Mouse (Mus musculus): ENCODE measurements around the gene Polrmt. TPM values are rescaled to one million over a fixed set of nuclear protein-coding genes. Genes with fewer than 3 reads are reported as not detected.

The Polrmt gene
- total and polyA plus RNA-seq, 3 experiments, result 13.5 to 50.5 (median 49.0) TPM

GRCm38 (mm10) chr10:79686691-79687090 lies 59.7 kb downstream of the Polrmt start:
- peaks cover 31% of the 10 kb centered on the region for H3K79me2 ChIP-seq (replicated peaks; ENCODE audit: control insufficient read depth, extremely low read depth, insufficient read depth, poor library complexity, severe bottlenecking)
- H3K9me3 ChIP-seq (replicated peaks; ENCODE audit: low read length), result no peaks in the 10 kb centered on the region
- no peak overlapping the region for H3K4me3 ChIP-seq (replicated peaks in 1 of 3; ENCODE audit: low read depth in 2 of 3, low read length in 2 of 3, poor library complexity in 1 of 3)
- H3K27ac ChIP-seq (ENCODE audit: insufficient read depth, low read depth), result no peak overlapping the region
- in situ Hi-C loops (cut with MboI; ENCODE audit: low pct_ligation_motif_present, low pct_unique_long_range_greater_than_20kb, low sequenced_read_pairs), result no loop called here
- TF ChIP-seq ZMIZ1 (IDR thresholded peaks at IDR 0.05; ENCODE audit: low read depth, low read length), result no peak
- no peak for TF ChIP-seq TCF12 (IDR thresholded peaks at IDR 0.05; ENCODE audit: low read depth, low read length)
- no peak for TF ChIP-seq GABPA (IDR thresholded peaks at IDR 0.05; ENCODE audit: insufficient replicate concordance, low read depth, low read length)
- no peak for TF ChIP-seq JUN (IDR thresholded peaks at IDR 0.05; ENCODE audit: insufficient read depth, low read depth, low read length)
- TF ChIP-seq SMC3 (IDR thresholded peaks at IDR 0.05; ENCODE audit: low read depth, low read length), result no peak
- no peak for TF ChIP-seq MAX (IDR thresholded peaks at IDR 0.05; ENCODE audit: low read length)
- TF ChIP-seq UBTF (IDR thresholded peaks at IDR 0.05; ENCODE audit: low read depth, low read length), result no peak
- TF ChIP-seq POLR2A (IDR thresholded peaks at IDR 0.05; ENCODE audit: low read depth, low read length), result no peak
- TF ChIP-seq MYC (IDR thresholded peaks at IDR 0.05; ENCODE audit: low read depth, low read length), result no peak
- TF ChIP-seq TBP (conservative IDR thresholded peaks at IDR 0.05; ENCODE audit: low read depth, low read length), result no peak
- no peak for TF ChIP-seq RAD21 (IDR thresholded peaks at IDR 0.05; ENCODE audit: low read depth, low read length)
- dilution Hi-C loops (cut with MboI; ENCODE audit: extremely low pct_ligation_motif_present, extremely low pct_unique_long_range_greater_than_20kb, low sequenced_read_pairs), result no loop called here
- no peak for DNase-seq (ENCODE audit: extremely low read depth)
- H3K4me1 ChIP-seq (ENCODE audit: control insufficient read depth in 1 of 2, insufficient read depth in 2 of 2), result peaks cover 15 to 32% of the 10 kb centered on the region in 2 experiments
- H3K36me3 ChIP-seq (replicated peaks in 1 of 2; ENCODE audit: control insufficient read depth in 1 of 2, insufficient read depth in 1 of 2, low read length in 1 of 2), result peaks cover 47 to 64% of the 10 kb centered on the region in 2 experiments
- H3K27me3 ChIP-seq (replicated peaks), result no peaks in the 10 kb centered on the region
- no peak overlapping the region for H3K4me2 ChIP-seq (ENCODE audit: insufficient read depth, low read depth, poor library complexity, severe bottlenecking)
- no peak overlapping the region for H3K9ac ChIP-seq (ENCODE audit: insufficient read depth, low read depth)

- peaks cover 31% of the 10 kb centered on the region for H3K79me2 ChIP-seq (replicated peaks; ENCODE audit: control insufficient read depth, extremely low read depth, insufficient read depth, poor library complexity, severe bottlenecking)
- no peak for TF ChIP-seq SIN3A (IDR thresholded peaks at IDR 0.05; ENCODE audit: low read length)
- TF ChIP-seq JUND (conservative IDR thresholded peaks at IDR 0.05; ENCODE audit: low read depth, low read length), result no peak
- no peak for TF ChIP-seq MYC (IDR thresholded peaks at IDR 0.05; ENCODE audit: low read depth, low read length)
- no peak for TF ChIP-seq TBP (conservative IDR thresholded peaks at IDR 0.05; ENCODE audit: low read depth, low read length)
- TF ChIP-seq EP300 (IDR thresholded peaks at IDR 0.05; ENCODE audit: low read length), result no peak
- no peak for TF ChIP-seq MEF2A (IDR thresholded peaks at IDR 0.05; ENCODE audit: borderline replicate concordance, low read depth, low read length)
- no peak for TF ChIP-seq USF1 (IDR thresholded peaks at IDR 0.05; ENCODE audit: low read depth, low read length)
- TF ChIP-seq UBTF (IDR thresholded peaks at IDR 0.05; ENCODE audit: low read depth, low read length), result no peak
- TF ChIP-seq NRF1 (IDR thresholded peaks at IDR 0.05; ENCODE audit: low read depth, low read length), result no peak
- no peak for TF ChIP-seq ZMIZ1 (IDR thresholded peaks at IDR 0.05; ENCODE audit: low read depth, low read length)
- no peak for TF ChIP-seq SMC3 (IDR thresholded peaks at IDR 0.05; ENCODE audit: low read depth, low read length)
- no peak for TF ChIP-seq CHD2 (IDR thresholded peaks at IDR 0.05; ENCODE audit: low read length)
- no peak for TF ChIP-seq IRF4 (IDR thresholded peaks at IDR 0.05; ENCODE audit: low read depth, low read length)
- H3K4me1 ChIP-seq (ENCODE audit: control insufficient read depth in 1 of 2, insufficient read depth in 2 of 2), result peaks cover 15 to 34% of the 10 kb centered on the region in 2 experiments
- no peaks in the 10 kb centered on the region for H3K27me3 ChIP-seq (replicated peaks)
- dilution Hi-C loops (cut with MboI; ENCODE audit: extremely low pct_ligation_motif_present, extremely low pct_unique_long_range_greater_than_20kb, low sequenced_read_pairs), result no loop called here
- H3K4me2 ChIP-seq (ENCODE audit: insufficient read depth, low read depth, poor library complexity, severe bottlenecking), result no peak overlapping the region
- peaks cover 47 to 64% of the 10 kb centered on the region in 2 experiments for H3K36me3 ChIP-seq (replicated peaks in 1 of 2; ENCODE audit: control insufficient read depth in 1 of 2, insufficient read depth in 1 of 2, low read length in 1 of 2)
- in situ Hi-C loops (cut with MboI; ENCODE audit: low pct_ligation_motif_present, low pct_unique_long_range_greater_than_20kb, low sequenced_read_pairs), result no loop called here
- no peaks in the 10 kb centered on the region for H3K9me3 ChIP-seq (replicated peaks; ENCODE audit: low read length)
- H3K27ac ChIP-seq (ENCODE audit: insufficient read depth, low read depth), result no peak overlapping the region
- no peak overlapping the region for H3K9ac ChIP-seq (ENCODE audit: insufficient read depth, low read depth)
- no peak for DNase-seq (ENCODE audit: extremely low read depth)
- no peak overlapping the region for H3K4me3 ChIP-seq (replicated peaks in 1 of 3; ENCODE audit: low read depth in 2 of 3, low read length in 2 of 3, poor library complexity in 1 of 3)
Measured at GRCm38 (mm10) chr10:79686219-79686618, 60.2 kb downstream of the Polrmt start.

Other genes starting within 250 kb of the Polrmt start
Only the 20 nearest of the 33 such genes appear.
- 0.04 TPM in 1 of 2 replicates, not detected in the other for gene C2cd4c, start 132.6 kb downstream of the Polrmt start, total RNA-seq (2012; rRNA removed)
- gene C2cd4c, start 132.6 kb downstream of the Polrmt start, total RNA-seq (2014; rRNA removed), result not detected in 2 replicates
- gene C2cd4c, start 132.6 kb downstream of the Polrmt start, polyA plus RNA-seq (2012; ENCODE audit: insufficient read length, low read depth), result not detected in 2 replicates
- gene Shc2, start 108.7 kb downstream of the Polrmt start, total RNA-seq (2012; rRNA removed), result not detected in 2 replicates
- not detected in 2 replicates for gene Shc2, start 108.7 kb downstream of the Polrmt start, total RNA-seq (2014; rRNA removed)
- gene Shc2, start 108.7 kb downstream of the Polrmt start, polyA plus RNA-seq (2012; ENCODE audit: insufficient read length, low read depth), result not detected in 2 replicates
- gene Odf3l2, start 100.8 kb downstream of the Polrmt start, total RNA-seq (2012; rRNA removed), result not detected in 2 replicates
- not detected in 2 replicates for gene Odf3l2, start 100.8 kb downstream of the Polrmt start, total RNA-seq (2014; rRNA removed)
- not detected in 2 replicates for gene Odf3l2, start 100.8 kb downstream of the Polrmt start, polyA plus RNA-seq (2012; ENCODE audit: insufficient read length, low read depth)
- gene Madcam1, start 82.0 kb downstream of the Polrmt start, total RNA-seq (2012; rRNA removed), result 62.4 and 110 TPM in 2 replicates
- 55.4 and 61.9 TPM in 2 replicates for gene Madcam1, start 82.0 kb downstream of the Polrmt start, total RNA-seq (2014; rRNA removed)
- 167 and 171 TPM in 2 replicates for gene Madcam1, start 82.0 kb downstream of the Polrmt start, polyA plus RNA-seq (2012; ENCODE audit: insufficient read length, low read depth)
- 33.7 and 58.9 TPM in 2 replicates for gene Tpgs1, start 77.2 kb downstream of the Polrmt start, total RNA-seq (2012; rRNA removed)
- gene Tpgs1, start 77.2 kb downstream of the Polrmt start, total RNA-seq (2014; rRNA removed), result 34.4 and 42.8 TPM in 2 replicates
- 42.0 and 44.5 TPM in 2 replicates for gene Tpgs1, start 77.2 kb downstream of the Polrmt start, polyA plus RNA-seq (2012; ENCODE audit: insufficient read length, low read depth)
- gene Cdc34, start 64.4 kb downstream of the Polrmt start, total RNA-seq (2012; rRNA removed), result 335 and 348 TPM in 2 replicates
- gene Cdc34, start 64.4 kb downstream of the Polrmt start, total RNA-seq (2014; rRNA removed), result 323 and 331 TPM in 2 replicates
- 314 and 354 TPM in 2 replicates for gene Cdc34, start 64.4 kb downstream of the Polrmt start, polyA plus RNA-seq (2012; ENCODE audit: insufficient read length, low read depth)
- gene Gzmm, start 57.6 kb downstream of the Polrmt start, total RNA-seq (2012; rRNA removed), result 0.17 and 0.67 TPM in 2 replicates
- gene Gzmm, start 57.6 kb downstream of the Polrmt start, total RNA-seq (2014; rRNA removed), result 0.45 and 0.59 TPM in 2 replicates
- 0.30 and 0.73 TPM in 2 replicates for gene Gzmm, start 57.6 kb downstream of the Polrmt start, polyA plus RNA-seq (2012; ENCODE audit: insufficient read length, low read depth)
- gene Bsg, start 42.1 kb downstream of the Polrmt start, total RNA-seq (2012; rRNA removed), result 312 and 421 TPM in 2 replicates
- gene Bsg, start 42.1 kb downstream of the Polrmt start, total RNA-seq (2014; rRNA removed), result 617 and 710 TPM in 2 replicates
- 358 and 360 TPM in 2 replicates for gene Bsg, start 42.1 kb downstream of the Polrmt start, polyA plus RNA-seq (2012; ENCODE audit: insufficient read length, low read depth)
- gene Hcn2, start 29.9 kb downstream of the Polrmt start, total RNA-seq (2012; rRNA removed), result 1.8 and 2.2 TPM in 2 replicates
- gene Hcn2, start 29.9 kb downstream of the Polrmt start, total RNA-seq (2014; rRNA removed), result 0.21 and 0.23 TPM in 2 replicates
- gene Hcn2, start 29.9 kb downstream of the Polrmt start, polyA plus RNA-seq (2012; ENCODE audit: insufficient read length, low read depth), result 0.23 and 0.44 TPM in 2 replicates
- not detected in 2 replicates for gene Fgf22, start 8.5 kb upstream of the Polrmt start, total RNA-seq (2012; rRNA removed)
- not detected in 2 replicates for gene Fgf22, start 8.5 kb upstream of the Polrmt start, total RNA-seq (2014; rRNA removed)
- gene Fgf22, start 8.5 kb upstream of the Polrmt start, polyA plus RNA-seq (2012; ENCODE audit: insufficient read length, low read depth), result not detected in 2 replicates
- 67.9 and 74.8 TPM in 2 replicates for gene Rnf126, start 20.4 kb upstream of the Polrmt start, total RNA-seq (2012; rRNA removed)
- 28.9 and 32.4 TPM in 2 replicates for gene Rnf126, start 20.4 kb upstream of the Polrmt start, total RNA-seq (2014; rRNA removed)
- gene Rnf126, start 20.4 kb upstream of the Polrmt start, polyA plus RNA-seq (2012; ENCODE audit: insufficient read length, low read depth), result 90.7 and 112 TPM in 2 replicates
- gene Fstl3, start 30.7 kb upstream of the Polrmt start, total RNA-seq (2012; rRNA removed), result 0.25 TPM in 2 replicates
- not detected in 2 replicates for gene Fstl3, start 30.7 kb upstream of the Polrmt start, total RNA-seq (2014; rRNA removed)
- gene Fstl3, start 30.7 kb upstream of the Polrmt start, polyA plus RNA-seq (2012; ENCODE audit: insufficient read length, low read depth), result not detected in 2 replicates
- 0.08 and 0.21 TPM in 2 replicates for gene Prss57, start 44.4 kb upstream of the Polrmt start, total RNA-seq (2012; rRNA removed)
- not detected in 2 replicates for gene Prss57, start 44.4 kb upstream of the Polrmt start, total RNA-seq (2014; rRNA removed)
- gene Prss57, start 44.4 kb upstream of the Polrmt start, polyA plus RNA-seq (2012; ENCODE audit: insufficient read length, low read depth), result not detected in 2 replicates
- gene Palm, start 47.0 kb upstream of the Polrmt start, total RNA-seq (2012; rRNA removed), result 3.1 and 5.3 TPM in 2 replicates
- gene Palm, start 47.0 kb upstream of the Polrmt start, total RNA-seq (2014; rRNA removed), result 0.36 and 0.78 TPM in 2 replicates
- 1.5 and 2.5 TPM in 2 replicates for gene Palm, start 47.0 kb upstream of the Polrmt start, polyA plus RNA-seq (2012; ENCODE audit: insufficient read length, low read depth)
- gene Misp, start 74.4 kb upstream of the Polrmt start, total RNA-seq (2012; rRNA removed), result not detected in 2 replicates
- gene Misp, start 74.4 kb upstream of the Polrmt start, total RNA-seq (2014; rRNA removed), result not detected in 2 replicates
- gene Misp, start 74.4 kb upstream of the Polrmt start, polyA plus RNA-seq (2012; ENCODE audit: insufficient read length, low read depth), result not detected in 2 replicates
- gene Ptbp1, start 107.8 kb upstream of the Polrmt start, total RNA-seq (2012; rRNA removed), result 252 and 284 TPM in 2 replicates
- 261 and 284 TPM in 2 replicates for gene Ptbp1, start 107.8 kb upstream of the Polrmt start, total RNA-seq (2014; rRNA removed)
- gene Ptbp1, start 107.8 kb upstream of the Polrmt start, polyA plus RNA-seq (2012; ENCODE audit: insufficient read length, low read depth), result 482 and 497 TPM in 2 replicates
- gene Prtn3, start 127.9 kb upstream of the Polrmt start, total RNA-seq (2012; rRNA removed), result 0.30 TPM in 1 of 2 replicates, not detected in the other
- not detected in 2 replicates for gene Prtn3, start 127.9 kb upstream of the Polrmt start, total RNA-seq (2014; rRNA removed)
- 0.39 TPM in 1 of 2 replicates, not detected in the other for gene Prtn3, start 127.9 kb upstream of the Polrmt start, polyA plus RNA-seq (2012; ENCODE audit: insufficient read length, low read depth)
- gene Plppr3, start 128.1 kb upstream of the Polrmt start, total RNA-seq (2012; rRNA removed), result 0.47 and 0.55 TPM in 2 replicates
- gene Plppr3, start 128.1 kb upstream of the Polrmt start, total RNA-seq (2014; rRNA removed), result not detected in 2 replicates
- gene Plppr3, start 128.1 kb upstream of the Polrmt start, polyA plus RNA-seq (2012; ENCODE audit: insufficient read length, low read depth), result 3.4 TPM in 2 replicates
- not detected in 2 replicates for gene Elane, start 139.7 kb upstream of the Polrmt start, total RNA-seq (2012; rRNA removed)
- not detected in 2 replicates for gene Elane, start 139.7 kb upstream of the Polrmt start, total RNA-seq (2014; rRNA removed)
- gene Elane, start 139.7 kb upstream of the Polrmt start, polyA plus RNA-seq (2012; ENCODE audit: insufficient read length, low read depth), result not detected in 2 replicates
- gene Cfd, start 144.3 kb upstream of the Polrmt start, total RNA-seq (2012; rRNA removed), result not detected in 2 replicates
- not detected in 2 replicates for gene Cfd, start 144.3 kb upstream of the Polrmt start, total RNA-seq (2014; rRNA removed)
- gene Cfd, start 144.3 kb upstream of the Polrmt start, polyA plus RNA-seq (2012; ENCODE audit: insufficient read length, low read depth), result 0.26 TPM in 1 of 2 replicates, not detected in the other